Mouse (Mus musculus) thymus, adult 2 months (tissue): ENCODE results near the gene Ttyh2.

Experiments
- CTCF ChIP-seq: fragments of 200-500 bp; IDR thresholded peaks from 2 replicates; pipeline ENCODE4 v1.5.1; 2012; ENCODE audit warnings: mild to moderate bottlenecking, control low read depth, low read length, moderate library complexity, borderline replicate concordance; ENCODE audit not compliant: control insufficient read depth, poor library complexity, insufficient read depth; ENCODE audit errors: extremely low read depth
- POLR2A ChIP-seq: fragments of 200-500 bp; IDR thresholded peaks from 2 replicates; pipeline ENCODE4 v1.6.1; 2012; ENCODE audit warnings: mild to moderate bottlenecking, low read length, control low read depth, moderate library complexity; ENCODE audit not compliant: control insufficient read depth, poor library complexity, insufficient read depth; ENCODE audit errors: extremely low read depth

GRCm38 (mm10) chr11:114720535-114720934 is 45.3 kb downstream of the Ttyh2 start:
- TF ChIP-seq POLR2A (no peak), CTCF (no peak)
